Mouse (Mus musculus): ENCODE measurements around the gene Il11.

DNA sequence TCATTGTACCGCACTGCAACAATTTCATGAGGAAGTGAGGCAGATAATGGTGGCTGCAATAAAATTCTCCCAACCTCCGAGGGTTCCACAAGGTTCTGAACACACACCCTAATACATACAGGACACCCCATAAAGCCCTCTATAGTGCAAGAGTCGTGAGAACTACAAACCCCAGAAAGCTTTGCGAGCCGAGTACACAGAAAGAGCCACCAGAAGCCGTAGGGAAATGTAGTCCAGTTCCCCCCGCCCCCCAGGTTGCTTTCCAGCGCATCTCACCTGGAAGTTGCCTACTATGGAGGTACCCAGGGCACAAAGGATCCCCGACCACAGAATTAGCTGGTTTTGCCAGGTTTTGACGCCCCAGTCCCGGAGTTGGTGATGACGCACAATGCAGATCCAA is 59.2 kb downstream of the Il11 start:
- TF ChIP-seq CTCF (IDR thresholded peaks at IDR 0.05; ENCODE audit: low read depth): no peak
- no peak for TF ChIP-seq EP300 (optimal IDR thresholded peaks at IDR 0.05)
